Mouse (Mus musculus) spleen, adult 12 weeks (tissue): ENCODE data around the gene Frmd4a.

Experiments used
- DNase-seq: peaks from one replicate; pipeline ENCODE4 v3.0.0; 2022; ENCODE audit warnings: low spot score

The Frmd4a gene

DNA sequence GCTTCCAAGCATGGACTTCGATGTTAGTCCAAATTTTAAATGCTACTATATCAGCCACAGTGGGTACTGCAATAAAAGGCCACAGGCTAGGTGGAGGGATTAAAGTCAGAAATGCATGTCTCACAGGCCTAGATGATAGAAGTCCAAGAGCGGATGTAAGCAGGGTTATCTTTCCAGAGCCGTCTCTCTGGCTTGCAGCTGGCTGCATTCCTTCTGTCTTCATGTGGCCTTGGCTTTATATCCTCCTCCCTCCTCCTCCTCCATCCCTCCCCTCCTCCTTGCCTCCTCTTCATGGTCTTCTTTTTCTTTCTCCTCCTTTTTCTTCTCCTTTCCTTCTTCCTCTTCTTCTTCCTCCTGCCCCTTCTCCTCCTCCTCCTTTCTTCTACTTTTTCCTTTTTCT, 427.2 kb downstream of the Frmd4a start:
- DNase-seq = no peak

DNA sequence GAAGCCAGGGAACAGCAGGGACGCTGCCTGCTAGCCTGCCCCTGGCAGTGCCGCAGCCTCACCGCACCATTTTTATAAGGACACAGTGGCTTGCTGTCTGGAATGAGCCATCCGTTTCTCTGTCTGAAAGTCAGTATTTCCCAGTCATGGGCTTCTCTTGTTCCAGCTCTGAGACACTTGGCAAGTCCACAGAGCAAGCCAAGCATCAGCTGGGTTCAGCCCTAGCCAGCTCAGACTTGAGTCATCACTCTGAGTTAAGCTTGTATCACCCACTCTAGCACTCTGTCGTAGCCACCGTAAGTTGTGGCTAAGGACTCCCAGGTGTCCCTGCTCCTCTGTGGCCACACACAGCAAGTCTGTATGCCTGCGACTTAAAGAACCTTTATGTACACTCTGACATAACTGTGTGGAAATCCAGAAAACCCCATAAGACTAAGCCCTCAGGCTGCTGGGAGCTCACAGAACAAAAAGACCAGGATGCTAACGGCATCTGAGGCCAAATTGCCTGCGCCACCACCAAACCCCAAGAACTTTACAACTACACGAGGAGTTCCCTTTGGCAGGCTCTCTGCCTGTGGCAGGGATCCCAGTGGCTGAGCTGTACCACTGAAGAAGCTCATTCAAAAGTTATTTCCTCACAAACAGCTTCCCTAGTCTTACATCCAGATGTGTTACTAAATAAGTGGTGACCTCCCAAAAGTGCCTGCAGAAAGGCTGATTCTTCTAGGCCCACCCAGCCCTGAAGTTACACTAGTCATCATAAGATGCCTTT, 428.3 kb downstream of the Frmd4a start:
- no peak for DNase-seq

DNA sequence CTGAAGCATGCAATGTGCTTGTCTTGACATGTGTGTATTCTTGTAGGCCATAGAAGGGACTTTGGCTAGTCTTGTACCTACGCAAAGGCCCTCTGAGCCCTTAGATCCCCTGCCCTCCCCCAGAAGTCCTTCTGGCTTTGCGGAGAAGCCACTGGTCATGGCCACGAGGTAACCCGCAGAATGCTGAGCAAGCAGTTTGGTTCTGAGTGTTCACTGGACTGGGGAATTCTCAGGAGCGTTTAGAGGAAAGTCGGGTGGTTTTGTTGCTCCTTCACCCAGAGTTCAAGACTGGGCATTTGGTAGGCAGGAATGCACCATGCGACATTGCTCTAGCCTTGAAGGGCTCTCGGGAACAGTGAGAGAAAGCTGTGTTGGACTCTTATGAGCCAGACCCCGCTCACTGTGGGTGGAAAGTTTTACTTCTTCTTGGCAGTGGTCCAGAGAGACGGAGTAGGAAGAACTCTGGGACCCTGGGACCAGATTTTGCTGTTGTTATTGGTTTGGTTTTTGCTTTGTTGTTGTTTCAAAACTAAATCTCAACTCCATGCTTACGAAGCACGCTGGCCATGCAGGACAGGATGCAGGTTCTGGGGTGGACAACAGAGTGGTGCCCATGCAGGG, 432.5 kb downstream of the Frmd4a start:
- DNase-seq = no peak

DNA sequence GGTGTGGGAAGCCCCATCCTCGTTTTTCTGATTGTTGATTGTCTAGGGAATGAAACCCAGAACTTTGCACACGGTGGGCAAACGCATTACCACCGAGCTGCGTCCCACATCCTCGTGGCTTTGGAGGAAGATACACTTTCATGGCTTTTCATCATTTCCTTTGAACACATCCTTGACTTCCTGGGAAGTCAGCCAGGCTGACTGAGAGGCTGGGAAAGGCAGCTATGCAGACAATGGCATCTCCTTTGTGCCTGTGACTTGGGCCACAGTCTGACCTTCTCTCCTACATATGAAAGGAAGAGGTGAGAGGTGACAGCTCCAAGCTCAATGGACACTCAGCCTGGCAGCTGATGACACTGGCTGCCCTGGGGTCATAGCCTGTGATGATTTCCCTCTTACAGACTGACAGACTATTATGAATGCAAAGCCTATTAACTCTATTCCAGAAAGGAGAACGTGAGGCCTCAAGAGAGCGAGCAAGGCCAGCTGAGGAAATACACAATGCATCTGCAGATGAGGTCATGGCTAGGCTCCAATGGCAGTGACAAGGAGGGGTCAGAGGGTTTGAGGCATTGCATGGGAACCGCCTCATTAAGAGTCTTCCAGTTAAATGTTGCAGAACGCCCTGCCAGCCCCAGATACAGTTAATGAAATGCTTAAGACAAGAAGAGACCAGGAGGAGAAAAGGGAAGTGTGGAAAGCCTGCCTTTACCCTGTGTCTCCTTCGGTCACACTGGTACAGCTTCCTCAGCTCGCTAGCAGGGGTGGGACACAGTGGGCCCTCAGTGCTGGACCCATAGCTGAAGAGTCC, 435.3 kb downstream of the Frmd4a start:
- DNase-seq = no peak

- DNase-seq = no peak
Observed at GRCm38 (mm10) chr2:4455097-4456025, 437.8 kb downstream of the Frmd4a start.

DNA sequence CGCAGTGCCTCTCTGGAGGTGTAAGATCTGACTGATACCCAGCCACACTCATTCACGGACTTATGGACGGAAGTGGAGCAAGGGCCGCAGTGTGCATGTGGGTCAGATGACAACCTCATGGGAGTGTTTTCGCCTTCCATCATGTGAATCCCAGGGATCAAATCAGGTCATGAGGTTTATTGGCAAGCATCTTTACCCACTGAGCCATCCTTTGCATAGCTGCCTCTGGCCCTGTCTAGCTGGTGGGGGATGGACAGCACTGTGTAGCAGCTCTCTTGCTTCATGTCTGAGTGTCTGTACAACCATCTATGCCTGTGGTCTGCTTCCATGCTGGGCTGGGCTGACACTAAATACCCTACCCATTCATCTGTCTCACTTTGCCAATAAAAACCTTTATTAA, 443.4 kb downstream of the Frmd4a start:
- DNase-seq = no peak

DNA sequence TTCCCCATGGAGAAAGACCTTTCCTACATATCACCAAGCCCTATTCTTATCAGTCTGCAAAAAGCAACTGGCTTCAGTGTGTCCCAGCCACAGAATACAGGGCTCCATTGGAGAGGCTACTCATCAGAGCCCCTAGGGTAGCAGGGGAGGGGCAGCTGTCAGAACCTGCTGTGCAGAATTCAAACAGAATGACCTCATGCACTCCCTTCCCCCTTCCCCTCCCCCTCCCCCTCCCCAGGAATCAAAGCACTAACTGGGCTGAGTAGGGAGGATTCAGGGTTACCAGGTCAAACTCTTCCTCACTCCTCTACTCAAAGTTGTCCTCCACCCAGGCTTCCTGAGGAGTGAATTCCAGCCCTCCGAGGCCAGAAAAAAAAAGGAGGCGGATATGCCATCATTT, 444.0 kb downstream of the Frmd4a start:
- DNase-seq = no peak

GRCm38 (mm10) chr2:4462480-4462879, 445.0 kb downstream of the Frmd4a start:
- no peak for DNase-seq

- no peak for DNase-seq
Observed at GRCm38 (mm10) chr2:4466084-4466483, 448.6 kb downstream of the Frmd4a start.

DNA sequence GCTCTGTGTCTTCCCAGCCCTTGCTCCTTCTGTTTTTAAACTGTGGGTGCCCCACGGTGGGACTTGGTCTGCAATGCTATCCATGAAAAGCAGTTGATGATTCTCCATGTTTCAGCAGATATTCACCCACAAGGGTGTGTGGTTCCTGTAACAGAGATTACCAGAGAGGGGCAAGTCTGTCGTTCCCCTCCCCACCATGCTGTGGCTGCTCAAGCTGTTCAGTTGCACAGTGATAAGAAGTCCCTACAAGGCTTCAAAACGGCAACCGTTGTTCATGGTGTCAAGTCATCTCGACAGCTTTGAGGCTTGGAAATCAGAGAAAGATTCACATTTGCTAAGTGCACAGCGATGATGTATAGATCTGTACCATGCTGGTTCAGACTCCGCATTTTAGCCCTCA, 449.8 kb downstream of the Frmd4a start:
- no peak for DNase-seq

DNA sequence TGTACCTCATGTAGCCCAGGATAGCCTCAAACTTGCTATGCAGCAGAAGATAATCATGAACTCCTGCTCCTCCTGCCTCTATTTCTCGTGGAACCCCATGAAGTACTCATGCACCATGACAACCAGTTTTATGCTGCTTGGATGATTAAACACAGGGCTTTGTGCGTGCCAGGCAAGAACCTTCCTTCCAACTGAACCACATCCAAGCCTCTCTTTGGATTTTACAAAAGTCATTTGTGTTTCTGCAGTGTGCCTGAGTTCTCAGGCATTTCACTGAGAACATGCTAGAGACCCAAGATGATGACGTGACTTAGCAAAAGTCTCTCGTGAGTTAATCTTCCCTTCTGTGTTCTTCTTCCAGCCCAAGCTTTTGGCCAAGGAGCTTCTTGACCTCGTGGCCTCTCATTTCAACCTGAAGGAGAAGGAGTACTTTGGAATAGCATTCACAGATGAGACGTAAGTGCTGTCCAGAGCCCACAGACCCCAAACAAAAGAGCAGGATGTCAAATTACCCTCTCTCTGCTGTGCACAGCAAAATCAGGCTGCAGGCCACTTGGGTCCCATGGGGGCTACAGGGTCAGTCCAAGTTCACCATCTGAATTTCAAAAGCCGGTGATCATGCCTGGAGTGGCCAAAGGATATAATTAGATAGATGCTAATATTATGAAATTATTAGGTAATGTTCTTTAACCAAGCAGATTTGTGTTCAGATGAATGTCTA, 455.4 kb downstream of the Frmd4a start:
- DNase-seq = no peak

GRCm38 (mm10) chr2:4473866-4474538, 456.5 kb downstream of the Frmd4a start:
- no peak for DNase-seq

DNA sequence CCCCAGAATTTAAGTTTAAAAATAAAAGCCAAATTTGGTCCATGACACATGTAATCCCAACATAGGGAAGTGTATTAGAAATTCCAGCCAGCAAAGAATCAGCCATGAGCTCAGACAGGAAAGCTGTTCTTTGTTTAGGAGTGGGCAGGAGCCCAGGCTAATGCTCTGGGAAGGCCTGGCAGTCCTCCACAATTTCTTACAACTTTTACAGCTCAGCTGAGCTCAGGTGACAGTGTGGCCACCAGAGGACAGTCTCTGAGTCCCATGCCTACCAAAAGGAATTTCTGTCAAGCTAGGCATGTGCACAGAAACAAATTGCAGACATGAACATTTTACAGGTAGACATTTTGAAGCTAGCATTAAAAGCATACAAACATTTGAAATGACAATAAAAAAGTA, 457.0 kb downstream of the Frmd4a start:
- no peak for DNase-seq

GRCm38 (mm10) chr2:4475991-4476390, 458.5 kb downstream of the Frmd4a start:
- DNase-seq = no peak

DNA sequence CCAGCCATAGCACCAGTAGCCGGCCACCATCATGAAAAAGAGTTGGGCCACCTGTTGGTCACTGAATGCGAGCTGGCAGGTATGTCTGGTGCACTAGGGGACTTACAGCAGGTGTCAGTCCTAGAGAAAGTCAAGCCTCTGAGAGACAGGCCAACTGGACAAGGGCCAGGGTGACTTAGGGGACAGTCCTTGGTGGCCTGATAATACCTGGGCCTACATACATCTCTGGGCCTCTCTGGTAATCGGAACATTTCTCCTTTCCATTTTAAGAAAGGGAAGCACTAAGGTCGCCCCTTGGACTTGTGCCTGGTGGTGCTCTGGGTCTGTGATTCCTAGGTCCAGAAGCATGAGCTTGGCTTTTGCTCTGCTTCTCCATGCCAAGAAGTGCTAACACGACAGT, 459.1 kb downstream of the Frmd4a start:
- DNase-seq = no peak

DNA sequence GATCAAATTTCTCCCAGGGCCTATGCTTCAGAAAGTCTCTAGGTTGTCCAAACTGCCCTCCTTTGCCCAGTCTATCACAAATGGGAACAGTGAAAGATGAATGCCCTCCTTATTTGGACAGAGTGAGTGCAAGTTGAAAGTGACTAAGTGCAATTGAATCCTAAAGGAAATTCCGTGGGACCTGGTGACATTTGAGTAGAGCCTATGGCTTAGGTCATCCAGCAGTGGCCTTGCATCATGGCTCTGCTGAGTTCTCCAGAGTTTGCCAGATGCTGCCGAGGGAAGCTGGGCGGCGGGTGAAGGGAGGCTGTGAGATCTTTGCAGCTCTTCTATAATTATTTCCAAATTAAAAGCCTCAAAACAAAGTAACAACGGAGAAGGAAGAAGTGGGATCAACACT, 459.8 kb downstream of the Frmd4a start:
- DNase-seq = no peak

DNA sequence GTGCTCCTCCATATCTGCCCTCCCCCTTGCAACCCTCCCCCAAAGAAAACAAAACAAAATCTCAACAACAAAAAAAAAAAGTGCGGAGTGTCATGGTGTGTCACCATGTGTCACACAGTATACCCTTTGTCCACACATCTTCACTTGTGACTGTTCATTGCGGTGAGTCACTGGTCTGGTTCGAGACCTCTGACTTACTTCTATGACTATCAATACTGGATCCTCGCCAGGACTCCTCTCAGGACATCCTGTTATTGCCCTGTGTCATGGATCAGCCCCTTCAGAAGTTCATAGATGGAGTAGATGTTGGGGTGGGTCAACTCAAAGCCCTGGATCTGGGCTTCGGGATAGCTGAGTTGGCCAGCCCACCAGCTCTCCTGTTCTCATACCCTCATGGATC, 462.7 kb downstream of the Frmd4a start:
- DNase-seq = no peak

- DNase-seq = no peak
Observed at GRCm38 (mm10) chr2:4481154-4481553, 463.6 kb downstream of the Frmd4a start.

DNA sequence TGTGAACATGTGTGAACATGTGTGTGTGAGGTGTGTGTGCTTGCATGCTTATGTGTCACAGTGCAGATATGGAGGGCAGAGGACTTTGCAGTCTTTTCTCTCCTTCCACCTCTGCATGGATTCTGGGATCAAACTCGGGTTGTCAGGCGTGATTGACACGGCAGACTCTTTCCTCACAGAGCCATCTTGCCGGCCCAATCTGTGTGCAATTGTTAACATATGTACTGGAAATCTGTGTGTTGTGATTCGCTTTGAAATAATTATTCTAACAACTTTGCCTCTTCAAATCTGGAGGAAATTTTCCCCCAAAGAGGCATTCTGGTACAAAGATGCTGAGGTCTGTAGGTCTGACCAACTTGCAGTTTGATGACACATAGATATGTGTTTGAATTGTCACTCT, 468.7 kb downstream of the Frmd4a start:
- no peak for DNase-seq

GRCm38 (mm10) chr2:4487280-4487679, 469.8 kb downstream of the Frmd4a start:
- DNase-seq = no peak

GRCm38 (mm10) chr2:4490845-4491244, 473.3 kb downstream of the Frmd4a start:
- DNase-seq = no peak
